Mouse (Mus musculus): ENCODE measurements around the gene Taar8b. TPM values are rescaled to one million over a fixed set of nuclear protein-coding genes. Genes with fewer than 3 reads are reported as not detected.
A peak's percentile ranks its signal among the peaks of the same experiment; 100 is the strongest.
"Not testable (repeated sequence)": the region's sequence is repeated elsewhere in the genome, so short reads cannot be mapped to it uniquely, and the experiment has no call there.

The Taar8b gene
- total RNA-seq (2021): not detected

DNA sequence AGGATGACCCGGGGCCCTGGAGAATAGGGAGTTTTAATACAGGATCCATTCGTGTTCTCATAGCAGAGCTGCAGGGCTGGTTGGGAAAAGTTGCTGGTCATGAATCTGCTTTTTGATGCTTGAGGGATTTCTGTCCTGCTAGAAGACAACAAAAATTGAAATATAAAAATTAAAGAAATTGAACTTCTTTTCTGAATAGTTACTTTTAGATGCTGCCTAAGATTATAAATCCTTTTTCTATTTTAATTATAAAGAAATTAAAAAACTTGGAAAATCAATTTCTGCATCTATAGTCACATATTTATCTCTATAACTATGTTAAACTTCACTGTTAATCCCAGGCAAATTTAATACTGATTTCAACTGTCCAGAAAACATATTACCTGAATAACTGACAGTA is at the start of gene Taar8b:
Taar8b (minus strand) TSS at position 101 of the 400 bp plus-strand sequence.
- no peak for DNase-seq

DNA sequence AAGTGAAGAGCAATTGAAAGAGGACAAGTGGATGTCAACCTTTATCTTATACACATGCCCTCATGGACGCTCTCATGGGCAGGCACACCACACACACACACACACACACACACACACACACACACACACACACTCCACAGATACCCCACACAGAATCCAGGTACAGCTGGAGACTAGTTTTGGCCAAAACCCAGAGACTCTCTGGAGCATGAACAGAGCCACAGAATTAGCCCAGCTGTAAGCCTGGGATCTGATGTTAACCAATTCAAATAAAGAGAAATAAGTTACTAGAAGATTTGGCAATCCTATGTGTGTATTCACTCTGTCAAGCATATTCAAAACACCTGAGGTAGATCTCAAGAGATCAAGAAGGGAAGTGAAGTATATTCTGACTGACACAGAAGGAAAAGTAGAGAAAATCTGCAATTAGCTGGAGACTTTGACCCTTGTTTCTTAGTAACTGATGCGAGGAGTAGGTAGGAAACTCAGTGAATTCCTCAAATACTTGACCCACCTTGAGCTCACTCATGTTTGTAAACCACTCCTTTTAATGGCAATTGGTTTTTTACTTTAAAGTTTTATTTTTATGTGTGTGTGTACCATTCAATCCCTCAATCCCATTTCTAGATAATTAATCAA is 46.6 kb upstream of the Taar8b start:
- no peak for DNase-seq

DNA sequence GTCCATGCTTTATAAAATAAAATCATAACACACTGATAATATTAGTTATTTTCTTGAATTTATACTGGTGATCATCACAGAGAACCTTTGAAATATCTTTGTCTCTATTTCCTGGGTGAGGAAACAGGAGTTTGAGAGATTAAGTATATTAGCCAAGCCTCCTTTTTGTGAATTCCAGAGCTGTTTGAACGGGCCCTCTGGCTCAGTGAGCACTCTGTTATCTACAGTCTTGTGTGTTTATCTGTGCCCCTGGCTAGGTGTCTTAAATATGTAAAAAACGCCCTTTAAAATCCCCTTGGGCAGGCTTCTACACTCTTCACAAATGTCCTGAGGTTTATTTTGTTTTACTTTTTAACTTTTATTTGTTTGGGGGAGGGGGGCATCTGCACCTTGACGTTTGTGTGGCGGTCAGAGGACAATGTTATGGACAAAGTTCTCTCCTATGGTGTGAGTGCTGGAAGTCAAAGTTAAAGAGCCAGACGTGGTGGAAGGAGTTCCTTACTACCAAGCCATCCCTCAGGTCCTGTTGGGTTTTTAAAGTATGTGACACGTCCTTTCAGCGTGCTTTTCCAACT is 42.1 kb upstream of the Taar8b start:
- no peak for DNase-seq

DNA sequence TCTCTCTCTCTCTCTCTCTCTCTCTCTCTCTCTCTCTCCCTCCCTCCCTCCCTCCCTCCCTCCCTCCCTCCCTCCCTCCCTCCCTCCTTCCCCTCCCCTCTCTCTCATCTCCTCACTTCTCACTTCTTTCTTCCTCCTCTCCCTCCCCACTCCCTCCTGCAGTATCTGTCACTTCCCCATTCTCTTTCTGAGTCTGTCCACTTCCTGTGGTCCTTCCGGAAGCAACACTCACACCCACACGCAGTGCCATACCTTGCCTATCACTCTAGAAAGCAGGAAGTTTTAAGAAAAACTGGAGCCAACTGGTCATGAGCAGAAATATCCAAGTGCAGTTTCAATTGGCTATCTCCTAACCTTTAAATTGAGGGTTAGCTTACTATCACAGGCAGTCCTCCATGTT is 41.0 kb upstream of the Taar8b start:
- no peak for DNase-seq

DNA sequence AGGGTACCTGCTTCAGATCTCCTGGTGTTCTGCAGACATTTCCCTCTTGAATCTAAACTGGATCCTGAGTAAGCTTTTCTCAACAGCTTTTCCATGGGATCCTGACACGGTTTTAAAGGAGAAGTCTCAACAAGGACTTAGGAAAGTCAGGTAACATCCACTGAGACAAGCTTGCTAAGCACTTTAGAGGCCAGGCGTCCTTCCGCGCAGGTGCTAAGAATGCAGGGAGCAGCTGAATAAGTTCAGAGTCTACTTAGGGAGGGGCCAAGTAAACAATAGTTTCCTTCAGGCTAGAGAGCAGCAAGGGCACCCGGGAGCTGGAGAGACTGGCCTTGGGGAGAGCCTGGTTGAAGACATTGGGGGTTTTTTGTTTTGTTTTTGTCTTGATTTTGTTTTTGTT is 40.2 kb upstream of the Taar8b start:
- DNase-seq: no peak

DNA sequence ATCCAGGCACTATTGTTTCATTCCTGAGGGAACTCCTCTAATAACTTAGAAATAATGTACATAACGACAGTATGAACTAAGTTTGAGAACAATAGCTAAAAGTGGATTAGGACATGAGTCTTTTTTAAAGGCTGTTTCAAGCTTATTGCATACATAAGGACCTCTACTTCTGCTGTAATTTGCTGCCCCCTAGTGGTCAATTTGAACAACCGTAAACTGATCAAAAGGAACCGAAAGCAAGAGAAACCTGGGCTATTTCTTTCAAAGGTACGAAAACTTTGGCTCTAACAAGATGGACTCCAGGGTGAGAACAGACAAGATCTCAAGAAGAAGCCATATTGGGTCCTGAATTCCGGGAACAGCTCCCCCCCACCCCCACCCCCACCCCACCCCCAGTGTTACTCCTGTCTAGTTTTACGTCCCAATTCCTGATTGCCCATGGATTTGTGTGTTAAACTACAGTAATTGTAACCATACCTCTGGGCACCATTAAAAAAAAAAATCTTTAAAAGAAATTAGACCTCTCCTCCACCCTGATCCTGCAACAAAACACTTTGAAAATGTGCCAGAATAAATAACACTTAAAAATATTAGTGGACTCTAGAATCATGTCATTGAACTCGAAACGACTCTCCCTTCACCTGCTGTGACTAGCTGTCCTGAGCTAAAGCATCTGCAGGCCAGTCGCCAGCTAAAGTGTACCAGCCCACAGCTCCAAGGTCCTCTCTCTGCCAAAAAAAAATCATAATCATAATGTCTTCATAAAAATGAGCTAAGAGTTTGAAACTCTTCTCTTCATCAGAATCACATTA is 39.6 kb upstream of the Taar8b start:
- peak in 1 of 2 experiments; percentile 12 for DNase-seq

DNA sequence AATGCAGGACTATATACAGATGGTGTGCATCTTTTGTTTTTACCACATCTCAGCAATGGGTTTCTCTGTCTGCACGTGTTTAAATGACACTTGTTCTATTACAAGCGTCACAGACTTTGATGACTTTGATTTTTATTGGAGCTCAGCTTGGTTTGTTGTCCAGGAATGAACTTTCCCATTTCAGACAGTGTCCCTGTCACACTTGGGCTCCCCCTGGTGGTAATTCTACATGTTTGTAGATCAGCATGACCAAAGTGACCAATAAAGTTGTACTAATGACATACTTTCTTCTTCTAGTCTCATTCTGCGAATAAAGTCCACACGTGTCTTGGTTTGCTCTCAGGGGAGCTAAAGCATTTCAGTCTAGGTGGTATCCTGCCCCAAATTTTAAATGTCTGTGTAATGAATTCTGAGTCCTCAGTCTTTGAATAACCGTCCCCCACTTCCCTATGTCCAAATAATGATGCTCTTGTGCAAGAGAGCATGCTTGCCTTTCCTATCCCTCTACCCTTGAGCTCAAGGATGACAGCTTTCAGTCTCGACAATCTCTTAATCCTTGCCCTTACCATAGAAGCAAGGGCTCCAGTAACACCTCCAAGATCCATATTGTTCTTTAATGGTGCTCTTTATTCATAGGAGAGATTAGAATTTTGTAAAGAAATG is 19.2 kb upstream of the Taar8b start:
- peak in 1 of 2 experiments; percentile 5 for DNase-seq

DNA sequence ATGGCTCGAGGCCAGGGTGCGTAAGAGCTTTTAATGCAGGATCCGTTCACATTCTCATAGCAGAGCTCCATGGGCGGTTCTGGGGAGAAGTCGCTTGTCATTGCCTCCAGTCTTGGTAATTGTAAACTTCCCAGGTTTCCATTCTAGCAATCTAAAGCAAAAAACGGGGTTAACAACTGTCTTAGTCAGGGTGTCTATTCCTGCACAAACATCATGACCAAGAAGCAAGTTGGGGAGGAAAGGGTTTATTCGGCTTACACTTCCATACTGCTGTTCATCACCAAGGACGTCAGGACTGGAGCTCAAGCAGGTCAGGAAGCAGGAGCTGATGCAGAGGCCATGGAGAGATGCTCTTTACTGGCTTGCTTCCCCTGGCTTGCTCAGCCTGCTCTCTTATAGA is 17.3 kb upstream of the Taar8b start, which contains the start of gene Taar9:
Taar9 (minus strand) TSS at position 101 of the 400 bp plus-strand sequence.
- not testable (repeated sequence) for DNase-seq

DNA sequence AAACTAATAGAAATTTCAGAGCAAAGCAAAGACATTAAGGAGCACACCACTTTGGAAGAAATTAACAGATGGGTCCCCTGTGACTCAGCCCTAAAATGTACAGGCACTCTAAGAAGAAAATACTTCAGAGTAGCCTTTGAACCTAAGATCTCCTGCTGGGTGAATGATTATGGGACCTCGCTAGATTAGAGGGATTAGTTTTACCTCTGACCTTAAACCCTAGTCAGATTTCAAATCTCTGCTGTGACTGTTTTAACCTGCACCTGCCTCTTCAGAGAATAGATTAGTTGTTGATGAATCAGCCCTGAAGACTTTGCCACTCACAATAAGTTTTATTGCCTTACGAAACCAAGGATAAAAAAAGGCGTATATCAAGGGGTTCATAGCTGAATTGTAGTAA is 16.1 kb upstream of the Taar8b start:
- DNase-seq: no peak

DNA sequence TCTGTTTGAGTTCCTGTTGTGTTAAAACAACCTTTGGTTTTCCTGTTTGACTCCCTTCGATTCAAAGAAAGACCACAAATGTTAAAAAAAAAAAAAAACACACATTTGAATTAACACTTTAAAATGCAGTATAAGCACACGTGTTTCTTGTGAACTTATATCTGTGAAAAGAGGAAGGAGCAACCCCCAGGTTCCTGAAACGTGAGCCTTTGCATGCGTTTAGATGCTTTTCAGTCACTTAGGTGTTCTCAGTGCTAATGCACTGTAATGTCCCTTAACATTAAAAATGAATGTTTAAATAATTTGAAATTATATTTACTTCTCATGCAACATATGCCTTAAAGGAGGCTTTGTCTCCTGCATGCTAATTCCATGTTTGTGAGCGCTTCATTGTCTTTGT is 15.7 kb upstream of the Taar8b start:
- no peak for DNase-seq

DNA sequence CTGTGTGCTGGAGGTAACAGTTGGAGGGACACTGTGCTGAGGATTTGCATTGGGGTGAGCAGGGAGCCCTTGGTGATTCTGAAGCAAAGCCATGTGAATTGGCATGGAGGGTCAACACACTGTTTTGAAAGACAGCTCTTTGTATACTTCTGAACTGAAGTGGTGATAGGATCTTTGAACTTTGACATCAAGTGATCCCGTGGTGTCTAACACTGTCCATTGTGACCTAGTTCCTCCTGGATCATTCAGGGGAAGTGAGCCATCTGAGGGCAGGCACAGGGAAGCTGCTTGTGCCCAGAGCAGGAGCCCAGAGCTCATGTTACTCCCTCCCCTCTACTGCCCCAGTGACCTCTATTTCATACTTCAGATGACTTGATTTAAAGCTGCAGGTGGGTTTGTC is 11.2 kb upstream of the Taar8b start:
- DNase-seq: not testable (repeated sequence)

DNA sequence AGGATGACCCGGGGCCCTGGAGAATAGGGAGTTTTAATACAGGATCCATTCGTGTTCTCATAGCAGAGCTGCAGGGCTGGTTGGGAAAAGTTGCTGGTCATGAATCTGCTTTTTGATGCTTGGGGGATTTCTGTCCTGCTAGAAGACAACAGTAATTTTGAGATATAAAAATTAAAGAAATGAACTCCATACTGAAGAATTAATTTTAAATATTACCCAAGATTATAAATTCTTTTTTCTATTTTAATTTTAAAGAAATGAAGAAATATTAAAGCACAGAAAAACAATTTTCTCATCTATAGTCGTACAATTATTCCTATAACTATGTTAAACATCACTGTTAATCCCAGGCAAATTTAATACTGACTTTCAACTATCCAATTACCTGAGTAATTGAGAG is 9.7 kb upstream of the Taar8b start, which contains the start of gene Taar8c:
Taar8c (minus strand) TSS at position 101 of the 400 bp plus-strand sequence.
- DNase-seq: not testable (repeated sequence)

DNA sequence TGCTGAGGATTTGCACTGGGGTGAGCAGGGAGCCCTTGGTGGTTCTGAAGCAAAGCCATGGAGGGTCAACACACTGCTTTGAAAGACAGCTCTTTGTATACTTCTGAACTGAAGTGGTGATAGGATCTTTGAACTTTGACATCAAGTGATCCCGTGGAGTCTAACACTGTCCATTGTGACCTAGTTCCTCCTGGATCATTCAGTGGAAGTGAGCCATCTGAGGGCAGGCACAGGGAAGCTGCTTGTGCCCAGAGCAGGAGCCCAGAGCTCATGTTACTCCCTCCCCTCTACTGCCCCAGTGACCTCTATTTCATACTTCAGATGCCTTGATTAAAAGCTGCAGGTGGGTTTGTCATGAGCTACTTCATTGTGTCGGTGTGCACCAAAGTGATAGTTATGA is 4.9 kb upstream of the Taar8b start:
- not testable (repeated sequence) for DNase-seq

DNA sequence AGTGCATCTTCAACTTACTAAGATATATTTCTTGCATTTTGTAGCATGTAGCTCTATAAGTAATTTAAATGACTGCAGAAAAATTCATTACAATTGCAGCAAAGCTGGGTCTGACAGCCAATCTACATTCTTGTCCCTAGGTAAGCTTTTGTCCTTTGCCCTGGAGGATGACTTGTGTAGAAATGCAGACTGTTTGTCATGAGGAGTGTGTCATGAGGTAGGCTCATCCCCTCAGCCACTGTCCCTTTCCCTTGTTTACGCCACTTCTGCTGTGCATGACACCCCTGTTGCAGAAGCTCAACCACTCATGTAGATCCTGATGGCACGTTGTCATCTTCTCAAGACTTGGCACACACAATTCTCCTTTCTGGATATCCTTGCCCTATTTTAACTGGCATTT is 4.9 kb downstream of the Taar8b start:
- no peak for DNase-seq

DNA sequence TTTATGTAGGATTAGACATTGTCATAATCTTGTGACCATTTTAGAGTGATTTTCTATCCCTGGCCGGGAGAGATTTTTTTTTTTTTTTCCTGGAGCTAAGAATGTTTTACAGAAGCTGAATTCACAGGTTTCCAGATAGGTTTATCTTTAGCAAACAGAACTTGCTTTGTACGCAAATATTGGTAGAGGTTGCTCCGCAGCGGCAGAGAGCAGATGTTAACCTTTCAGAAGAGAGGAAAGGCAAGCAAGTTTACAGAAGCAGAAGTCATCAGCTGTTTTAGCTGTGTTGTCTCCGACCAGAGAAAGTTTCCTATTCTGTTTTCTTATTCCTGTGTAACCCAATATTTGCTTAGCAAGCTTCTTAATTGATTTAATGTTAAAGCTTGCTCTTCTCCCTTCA is 5.5 kb downstream of the Taar8b start:
- DNase-seq: no peak

DNA sequence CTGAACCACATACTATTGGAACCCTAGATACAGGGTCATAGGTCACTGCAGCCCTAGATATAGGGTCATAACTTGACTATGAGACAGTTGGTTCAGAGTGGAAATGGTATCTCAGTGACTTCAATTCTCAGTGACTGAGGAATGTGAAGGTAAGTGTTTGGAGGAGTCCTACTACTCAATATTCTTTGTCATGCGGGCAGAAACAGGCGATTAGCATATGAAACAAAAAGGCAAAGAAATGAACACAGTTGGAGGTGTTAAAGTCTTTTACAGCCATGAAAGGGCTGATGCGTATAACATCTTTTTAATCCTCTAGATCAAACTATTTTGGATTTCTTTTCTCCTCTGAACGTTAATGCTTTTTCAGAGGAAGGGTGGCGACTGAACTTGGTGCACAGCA is 6.2 kb downstream of the Taar8b start:
- no peak for DNase-seq

DNA sequence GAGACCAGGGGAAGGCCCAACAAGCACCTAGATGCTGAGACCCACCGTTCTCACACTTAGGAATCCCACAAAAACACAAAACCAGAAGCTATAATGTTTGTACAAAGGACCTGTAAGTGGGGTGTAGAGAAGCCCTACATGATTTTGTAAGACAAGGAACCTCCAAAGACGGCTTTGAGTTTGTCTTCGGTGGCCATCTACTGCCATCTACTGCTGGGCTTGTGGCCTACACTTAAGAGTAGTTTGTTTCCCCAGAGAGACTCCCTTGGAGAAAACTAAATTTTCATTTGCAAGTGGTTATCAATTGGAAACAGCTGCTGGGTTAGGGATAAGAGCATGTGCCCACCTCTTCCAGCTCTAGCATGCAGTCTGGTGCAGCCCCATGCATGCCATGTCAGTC is 11.9 kb downstream of the Taar8b start:
- peak; percentile 16 for DNase-seq

DNA sequence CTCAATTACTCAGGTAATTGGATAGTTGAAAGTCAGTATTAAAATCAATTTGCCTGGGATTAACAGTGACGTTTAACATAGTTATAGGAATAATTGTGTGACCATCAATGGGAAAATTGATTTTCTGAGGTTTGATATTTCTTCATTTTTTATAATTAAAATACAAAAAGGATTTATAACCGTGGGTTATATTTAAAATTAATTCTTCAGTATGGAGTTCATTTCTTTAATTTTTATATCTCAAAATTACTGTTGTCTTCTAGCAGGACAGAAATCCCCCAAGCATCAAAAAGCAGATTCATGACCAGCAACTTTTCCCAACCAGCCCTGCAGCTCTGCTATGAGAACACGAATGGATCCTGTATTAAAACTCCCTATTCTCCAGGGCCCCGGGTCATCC is 15.9 kb downstream of the Taar8b start, which contains the start of gene Taar8a:
Taar8a (plus strand) TSS at position 301 of the 400 bp plus-strand sequence.
- not testable (repeated sequence) for DNase-seq

DNA sequence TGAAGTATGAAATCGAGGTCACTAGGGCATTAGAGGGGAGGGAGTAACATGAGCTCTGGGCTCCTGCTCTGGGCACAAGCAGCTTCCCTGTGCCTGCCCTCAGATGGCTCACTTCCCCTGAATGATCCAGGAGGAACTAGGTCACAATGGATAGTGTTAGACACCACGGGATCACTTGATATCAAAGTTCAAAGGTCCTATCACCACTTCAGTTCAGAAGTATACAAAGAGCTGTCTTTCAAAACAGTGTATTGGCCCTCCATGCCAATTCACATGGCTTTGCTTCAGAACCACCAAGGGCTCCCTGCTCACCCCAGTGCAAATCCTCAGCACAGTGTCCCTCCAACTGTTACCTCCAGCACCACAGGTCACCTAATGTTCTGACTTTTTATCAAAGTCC is 17.3 kb downstream of the Taar8b start:
- not testable (repeated sequence) for DNase-seq

DNA sequence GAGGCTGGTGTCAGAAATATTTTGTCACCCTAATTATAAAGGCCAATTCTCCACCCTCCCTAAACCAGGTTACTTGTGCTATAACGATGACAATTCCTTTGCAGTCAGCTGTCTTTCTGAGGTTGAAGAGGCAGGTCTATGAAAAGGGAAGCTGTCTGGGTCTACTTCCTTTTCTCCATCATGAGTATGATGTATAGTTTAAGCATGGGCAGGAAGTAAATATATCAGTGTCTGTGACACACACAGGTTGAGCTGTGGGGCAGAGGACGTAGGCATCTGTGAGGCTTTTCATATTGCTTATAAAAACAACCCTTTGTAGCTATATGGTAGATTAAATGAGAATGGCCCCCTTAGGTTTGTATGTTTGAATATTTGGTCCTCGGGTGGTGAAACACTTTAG is 33.1 kb downstream of the Taar8b start:
- no peak for DNase-seq

DNA sequence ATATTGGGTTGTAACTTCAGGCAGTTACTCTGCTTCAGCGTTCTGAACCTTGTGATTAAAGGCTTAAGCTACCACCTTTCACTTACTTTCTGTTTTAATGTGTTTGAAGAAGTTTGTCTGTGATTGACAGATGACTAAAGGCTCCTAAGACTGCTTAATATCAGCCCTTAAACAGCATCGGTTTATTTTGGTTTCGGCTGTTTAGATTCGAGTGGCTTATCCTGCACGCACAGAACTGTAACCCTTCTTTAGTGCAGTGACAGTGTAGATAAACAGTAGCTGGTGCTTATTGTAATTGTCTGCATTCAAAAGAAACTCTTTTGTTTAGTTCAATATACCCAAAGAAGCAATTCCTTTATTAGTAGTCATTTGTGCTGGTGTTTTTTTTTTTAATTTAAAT is 40.1 kb downstream of the Taar8b start:
- no peak for DNase-seq

DNA sequence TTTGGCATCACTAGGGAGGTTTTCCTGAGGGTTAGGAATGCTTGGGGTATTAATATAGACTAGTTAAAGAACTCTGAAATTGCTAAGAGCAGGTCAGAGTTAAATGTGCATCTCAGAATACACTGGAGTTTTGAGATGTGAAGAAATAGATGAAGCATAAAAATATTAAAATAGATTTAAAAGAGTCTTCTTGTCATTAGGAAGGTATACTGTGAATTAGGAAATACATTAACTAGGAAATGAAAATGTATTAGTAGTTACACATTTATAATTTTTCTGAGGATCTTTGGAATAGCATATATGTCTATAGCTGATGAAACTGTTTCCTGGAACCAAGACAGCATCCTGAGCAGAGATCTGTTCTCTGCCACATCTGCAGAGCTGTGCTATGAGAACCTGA is 42.9 kb downstream of the Taar8b start, which contains the start of gene Taar7f:
Taar7f (plus strand) TSS at position 301 of the 400 bp plus-strand sequence.
- no peak for DNase-seq

Measured in layer of hippocampus, postnatal 36 days (tissue).